Mouse (Mus musculus) lung, postnatal 0 days (tissue): ENCODE measurements at regions not wholly inside any gene's neighbourhood (a gene's known extent, or its start where the extent isn't known, plus 50 kb on each side); places are given as distances from the start of the nearest gene placed in this dataset.

Source experiments
- CTCF ChIP-seq: IDR thresholded peaks from 2 replicates; pipeline ENCODE4 v1.5.1; 2016; ENCODE audit warnings: antibody characterized with exemption, mild to moderate bottlenecking
- EP300 ChIP-seq: IDR thresholded peaks from 2 replicates; pipeline ENCODE4 v1.6.1; 2016; ENCODE audit warnings: antibody characterized with exemption, mild to moderate bottlenecking, control low read depth

DNA sequence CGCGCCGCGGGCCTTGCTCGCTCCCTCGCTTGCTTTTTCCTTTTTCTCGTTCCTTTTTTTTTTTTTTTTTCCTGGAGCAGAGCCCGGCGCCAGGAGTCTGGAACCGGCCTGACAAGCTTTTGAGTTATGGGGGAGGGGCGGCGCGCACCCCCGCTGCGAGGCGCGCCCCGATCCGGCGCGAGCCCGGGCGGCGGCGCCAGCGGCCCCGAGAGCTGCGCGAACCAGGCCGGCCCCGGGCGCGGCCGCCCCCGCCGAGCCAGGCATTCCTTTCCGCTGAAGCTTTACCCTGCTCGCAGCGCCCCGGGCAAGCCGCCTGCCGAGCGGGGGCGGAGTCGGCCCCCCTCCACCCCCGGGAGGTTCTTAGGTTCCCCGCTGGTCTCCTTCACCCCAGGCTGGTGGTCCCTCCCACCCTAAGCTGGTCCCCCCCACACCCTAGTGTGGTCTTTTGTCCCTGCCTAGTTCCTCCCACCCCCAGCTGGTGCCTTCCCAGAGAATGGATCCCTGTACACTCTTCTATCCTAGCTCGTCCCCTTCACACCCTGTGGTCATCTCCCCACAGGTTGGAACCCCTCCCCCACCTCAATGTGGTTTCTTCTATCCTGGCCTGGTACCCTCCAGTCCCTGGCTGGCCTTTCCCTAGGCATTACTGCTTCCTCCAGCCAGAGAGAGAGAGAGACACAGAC, 95.3 kb downstream of the 1700001O22Rik start:
- TF ChIP-seq CTCF (no peak), EP300 (no peak)
